Mouse (Mus musculus): ENCODE measurements around the gene Fam234b.

DNA sequence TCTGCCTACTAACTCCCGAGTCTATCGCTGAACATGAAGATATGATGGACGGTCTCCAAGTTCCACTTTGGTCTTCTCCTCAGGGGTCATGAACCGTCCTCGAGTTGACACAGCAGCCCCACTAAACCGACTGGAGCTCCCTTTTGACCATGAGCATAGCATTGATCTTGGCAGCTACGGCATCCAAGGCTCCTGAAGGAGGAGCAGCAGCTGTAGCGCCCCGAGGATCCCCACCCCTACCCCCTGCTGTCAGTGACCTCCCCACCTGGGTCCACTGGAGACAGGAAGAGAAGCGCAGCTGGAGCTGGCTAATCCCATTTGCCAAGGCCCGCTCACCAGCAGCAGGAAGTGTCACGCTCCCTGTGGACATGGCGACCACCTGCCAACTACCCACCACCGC, 26.0 kb upstream of the Fam234b start:
- TF ChIP-seq EP300 (IDR thresholded peaks at IDR 0.05) (no peak), CTCF (IDR thresholded peaks at IDR 0.05) (no peak)

Data from lung, postnatal 0 days (tissue).